Mouse (Mus musculus) neural tube, embryonic 13.5 days (tissue): Measurements from ENCODE around the gene Dusp13. TPM values are rescaled to one million over a fixed set of nuclear protein-coding genes. Genes with fewer than 3 reads are reported as not detected.

Source experiments
- ATAC-seq: fragments of 200-750 bp; cut with Nextera tagmentation; 2 replicates; pipeline ENCODE4 v1.8.0; 2017; ENCODE audit warnings: low read depth, mild to moderate bottlenecking, moderate TSS enrichment, moderate library complexity
- H3K27ac ChIP-seq: fragments of 300-500 bp; sonication (generic); replicated peaks from 2 replicates; pipeline ENCODE4 v1.5.1; 2015; ENCODE audit warnings: moderate library complexity, mild to moderate bottlenecking, inconsistent platforms
- H3K27me3 ChIP-seq: fragments of 300-500 bp; sonication (generic); 2 replicates; pipeline ENCODE4 v1.6.1; 2015; ENCODE audit warnings: mild to moderate bottlenecking, inconsistent platforms
- H3K36me3 ChIP-seq: fragments of 300-500 bp; sonication (generic); 2 replicates; pipeline ENCODE4 v1.6.1; 2015; ENCODE audit warnings: mild to moderate bottlenecking, inconsistent platforms
- H3K4me1 ChIP-seq: fragments of 300-500 bp; sonication (generic); replicated peaks from 2 replicates; pipeline ENCODE4 v1.6.1; 2015; ENCODE audit warnings: inconsistent platforms
- H3K4me2 ChIP-seq: fragments of 300-500 bp; sonication (generic); 2 replicates; pipeline ENCODE4 v1.6.1; 2015; ENCODE audit warnings: inconsistent platforms, mild to moderate bottlenecking, moderate library complexity
- H3K4me3 ChIP-seq: fragments of 300-500 bp; sonication (generic); 2 replicates; pipeline ENCODE4 v1.5.1; 2015; ENCODE audit warnings: mild to moderate bottlenecking, inconsistent platforms
- H3K9ac ChIP-seq: fragments of 300-500 bp; sonication (generic); 2 replicates; pipeline ENCODE4 v1.6.1; 2015; ENCODE audit warnings: moderate library complexity, mild to moderate bottlenecking, inconsistent platforms
- H3K9me3 ChIP-seq: fragments of 300-500 bp; sonication (generic); 2 replicates; pipeline ENCODE4 v1.6.1; 2016; ENCODE audit warnings: inconsistent platforms
- WGBS: fragments of 180-500 bp; shearing (Covaris S2); methylation state at CpG from one replicate; pipeline ENCODE4 v1.1.7; 2015; 5-methylcytosine and 5-hydroxymethylcytosine counted together
- polyA plus RNA-seq: library from polyadenylated mRNA; unstranded; fragments of >200 nt; fragmentation: Nextera tagmentation; extraction: Ambion mirVana; gene quantifications from 2 replicates; pipeline ENCODE4 v1.2.1, GENCODE M21; 2015

The Dusp13 gene
- polyA plus RNA-seq, 1 experiment from 2014 or later: not detected

DNA sequence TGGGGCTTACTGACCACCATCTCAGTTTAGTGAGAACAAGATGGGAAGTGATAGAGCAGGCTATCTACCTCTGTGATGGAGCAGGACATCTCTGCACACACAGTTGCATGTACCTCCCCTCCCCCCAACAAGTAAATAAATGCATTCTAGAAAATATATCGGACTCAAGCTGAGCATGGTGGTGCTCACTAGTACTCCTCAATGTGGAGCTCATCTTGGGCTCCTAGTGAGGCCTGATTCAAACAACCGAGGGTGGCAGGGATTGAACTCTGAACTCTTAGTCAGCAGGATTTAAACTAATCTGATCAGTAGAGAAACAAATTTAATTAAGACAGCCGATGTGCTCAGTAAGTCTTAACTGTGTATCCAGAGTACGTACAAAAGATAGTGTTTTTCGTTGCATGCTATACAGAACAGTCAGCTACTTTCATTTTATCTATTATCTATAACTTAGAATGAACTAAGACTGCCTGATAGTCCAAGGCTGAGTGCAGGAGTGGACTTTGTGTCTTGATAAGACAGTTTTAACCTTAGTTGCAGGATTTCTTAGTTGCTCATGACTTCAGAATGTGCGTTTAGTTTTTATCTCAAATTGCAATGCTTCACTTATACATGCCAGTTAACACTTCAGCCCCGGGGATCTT, 14.9 kb upstream of the Dusp13 start:
- Histone ChIP-seq H3K36me3 (no peaks in the 10 kb centered on the region), H3K9ac (no peak overlapping the region), H3K27ac (no peak overlapping the region), H3K27me3 (no peaks in the 10 kb centered on the region), H3K4me1 (peaks cover 28% of the 10 kb centered on the region), H3K4me2 (no peak overlapping the region), H3K9me3 (no peaks in the 10 kb centered on the region), H3K4me3 (no peak overlapping the region)
- WGBS: 86% methylated on average over 7 of the region's 7 CpGs
- ATAC-seq: no peak

DNA sequence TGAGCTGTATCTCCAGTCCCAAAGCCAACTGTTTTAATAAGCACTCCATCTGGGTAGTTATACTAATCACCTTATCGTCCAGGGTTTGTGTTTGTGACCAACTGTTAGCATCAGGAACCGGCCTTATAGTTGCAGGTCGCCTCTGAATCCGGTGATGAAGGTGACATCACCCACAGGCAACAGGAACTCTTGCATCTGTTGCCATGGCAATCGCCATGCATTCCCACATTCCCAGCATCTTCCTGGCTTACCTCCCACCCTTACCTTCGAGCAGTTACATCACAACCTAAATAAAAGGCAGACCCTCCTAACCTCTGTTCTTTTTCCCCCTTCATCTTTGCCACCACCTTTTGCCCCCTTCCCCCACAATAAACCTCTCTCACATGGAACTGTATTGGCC, 13.7 kb upstream of the Dusp13 start:
- WGBS: 84% methylated on average over 6 of the region's 6 CpGs
- H3K4me3 ChIP-seq: no peak overlapping the region
- peaks cover 28% of the 10 kb centered on the region for H3K4me1 ChIP-seq
- no peaks in the 10 kb centered on the region for H3K27me3 ChIP-seq
- H3K27ac ChIP-seq: no peak overlapping the region
- H3K9ac ChIP-seq: no peak overlapping the region
- no peak for ATAC-seq
- H3K9me3 ChIP-seq: no peaks in the 10 kb centered on the region
- H3K36me3 ChIP-seq: no peaks in the 10 kb centered on the region
- H3K4me2 ChIP-seq: no peak overlapping the region

DNA sequence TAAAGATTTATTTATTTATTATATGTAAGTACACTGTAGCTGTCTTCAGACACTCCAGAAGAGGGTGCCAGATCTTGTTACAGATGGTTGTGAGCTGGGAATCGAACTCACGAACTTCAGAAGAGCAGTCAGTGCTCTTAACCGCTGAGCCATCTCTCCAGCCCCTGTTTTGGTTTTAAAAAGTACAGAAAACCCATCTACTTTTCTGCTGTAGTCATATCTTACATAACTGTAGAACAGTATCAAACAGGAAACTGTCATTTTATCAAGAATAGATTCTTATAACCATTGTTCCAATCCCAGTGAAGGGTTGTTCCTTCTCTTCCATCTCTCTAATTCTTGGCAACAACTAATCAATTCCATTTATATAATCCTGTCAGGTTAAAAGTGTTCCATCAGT, 12.8 kb upstream of the Dusp13 start:
- H3K4me1 ChIP-seq: peaks cover 22% of the 10 kb centered on the region
- ATAC-seq: no peak
- H3K4me2 ChIP-seq: no peak overlapping the region
- no peaks in the 10 kb centered on the region for H3K27me3 ChIP-seq
- no peak overlapping the region for H3K4me3 ChIP-seq
- H3K9me3 ChIP-seq: no peaks in the 10 kb centered on the region
- WGBS: 93% methylated on average over 3 of the region's 3 CpGs
- no peak overlapping the region for H3K27ac ChIP-seq
- no peak overlapping the region for H3K9ac ChIP-seq
- H3K36me3 ChIP-seq: no peaks in the 10 kb centered on the region

DNA sequence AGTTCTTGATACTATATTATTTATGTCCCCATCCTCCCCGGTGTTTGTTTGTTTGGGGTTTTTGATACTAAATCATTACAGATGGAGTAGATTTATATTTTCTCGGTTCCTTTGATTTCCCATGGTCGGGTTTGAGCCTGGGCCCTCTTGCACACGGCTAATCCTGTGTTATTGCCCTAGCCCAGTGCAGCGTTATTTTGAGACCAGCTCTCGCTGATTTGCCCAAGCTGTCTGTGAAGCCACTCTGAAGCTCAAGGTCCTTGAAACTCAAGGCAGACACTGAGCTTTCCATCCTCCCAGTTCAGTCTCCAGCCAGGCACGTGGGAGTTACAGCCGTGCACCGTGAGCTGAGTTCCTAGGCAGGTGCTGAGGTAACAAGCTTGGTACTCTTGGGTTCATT, 10.6 kb upstream of the Dusp13 start:
- H3K9ac ChIP-seq: no peak overlapping the region
- no peaks in the 10 kb centered on the region for H3K36me3 ChIP-seq
- H3K4me2 ChIP-seq: no peak overlapping the region
- ATAC-seq: no peak
- 90% methylated on average over 9 of the region's 9 CpGs for WGBS
- H3K9me3 ChIP-seq: no peaks in the 10 kb centered on the region
- no peak overlapping the region for H3K4me3 ChIP-seq
- 0 out of 2 replicates have a peak, but pooled peaks cover 10% of the 10 kb centered on the region for H3K4me1 ChIP-seq
- H3K27ac ChIP-seq: no peak overlapping the region
- H3K27me3 ChIP-seq: no peaks in the 10 kb centered on the region

DNA sequence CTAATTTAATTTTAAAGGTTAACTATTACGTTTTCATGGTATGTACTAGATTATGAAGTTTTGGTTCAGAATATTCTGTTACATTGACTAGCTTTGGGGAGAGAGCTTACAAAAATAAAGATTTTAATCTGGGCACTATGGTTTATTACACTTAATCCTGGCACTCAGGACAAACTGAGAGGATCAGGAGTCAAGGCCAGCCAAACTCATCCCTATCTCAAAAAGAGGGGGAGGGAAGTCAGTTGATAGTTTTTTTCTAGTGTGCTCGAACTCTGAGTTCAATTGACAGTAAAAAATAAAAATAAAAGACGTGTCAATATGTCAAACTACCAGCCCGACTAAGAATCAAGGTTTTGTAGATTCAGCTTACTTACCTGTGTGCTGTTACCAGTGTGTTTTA, 2.4 kb upstream of the Dusp13 start:
- no peaks in the 10 kb centered on the region for H3K27me3 ChIP-seq
- H3K27ac ChIP-seq: no peak overlapping the region
- no peaks in the 10 kb centered on the region for H3K36me3 ChIP-seq
- no peak overlapping the region for H3K9ac ChIP-seq
- no peak for ATAC-seq
- H3K4me1 ChIP-seq: peaks cover 22% of the 10 kb centered on the region
- no peak overlapping the region for H3K4me3 ChIP-seq
- no peak overlapping the region for H3K4me2 ChIP-seq
- 85% methylated on average over 4 of the region's 4 CpGs for WGBS
- H3K9me3 ChIP-seq: no peaks in the 10 kb centered on the region

DNA sequence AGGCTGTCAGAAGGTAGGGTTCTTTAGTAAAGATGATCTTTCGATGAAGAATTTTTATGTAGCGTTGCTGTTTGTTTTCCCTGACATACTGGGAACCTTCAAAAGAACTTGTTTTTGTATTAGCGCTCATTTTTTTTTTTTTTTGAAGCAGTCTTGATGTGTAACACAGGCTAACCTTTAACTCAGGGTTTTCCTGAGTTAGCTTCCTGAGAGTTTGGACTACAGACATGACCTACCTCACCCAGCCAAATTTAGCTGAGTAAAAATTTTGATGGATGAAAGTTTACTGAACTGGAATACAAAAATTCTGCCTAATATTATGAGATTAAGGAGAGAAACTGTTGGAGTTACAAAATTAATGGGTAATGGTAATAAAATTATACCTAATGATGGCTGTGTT, 1.4 kb upstream of the Dusp13 start:
- no peak overlapping the region for H3K4me3 ChIP-seq
- no peak overlapping the region for H3K27ac ChIP-seq
- peak overlapping the region; percentile 92; the same call in 1 of the 2 replicates for H3K9ac ChIP-seq
- ATAC-seq: no peak
- H3K27me3 ChIP-seq: no peaks in the 10 kb centered on the region
- WGBS: 94% methylated on average over 3 of the region's 3 CpGs
- no peaks in the 10 kb centered on the region for H3K36me3 ChIP-seq
- H3K4me2 ChIP-seq: peak overlapping the region; percentile 64; the same call in 1 of the 2 replicates
- no peaks in the 10 kb centered on the region for H3K9me3 ChIP-seq
- peaks cover 22% of the 10 kb centered on the region for H3K4me1 ChIP-seq

DNA sequence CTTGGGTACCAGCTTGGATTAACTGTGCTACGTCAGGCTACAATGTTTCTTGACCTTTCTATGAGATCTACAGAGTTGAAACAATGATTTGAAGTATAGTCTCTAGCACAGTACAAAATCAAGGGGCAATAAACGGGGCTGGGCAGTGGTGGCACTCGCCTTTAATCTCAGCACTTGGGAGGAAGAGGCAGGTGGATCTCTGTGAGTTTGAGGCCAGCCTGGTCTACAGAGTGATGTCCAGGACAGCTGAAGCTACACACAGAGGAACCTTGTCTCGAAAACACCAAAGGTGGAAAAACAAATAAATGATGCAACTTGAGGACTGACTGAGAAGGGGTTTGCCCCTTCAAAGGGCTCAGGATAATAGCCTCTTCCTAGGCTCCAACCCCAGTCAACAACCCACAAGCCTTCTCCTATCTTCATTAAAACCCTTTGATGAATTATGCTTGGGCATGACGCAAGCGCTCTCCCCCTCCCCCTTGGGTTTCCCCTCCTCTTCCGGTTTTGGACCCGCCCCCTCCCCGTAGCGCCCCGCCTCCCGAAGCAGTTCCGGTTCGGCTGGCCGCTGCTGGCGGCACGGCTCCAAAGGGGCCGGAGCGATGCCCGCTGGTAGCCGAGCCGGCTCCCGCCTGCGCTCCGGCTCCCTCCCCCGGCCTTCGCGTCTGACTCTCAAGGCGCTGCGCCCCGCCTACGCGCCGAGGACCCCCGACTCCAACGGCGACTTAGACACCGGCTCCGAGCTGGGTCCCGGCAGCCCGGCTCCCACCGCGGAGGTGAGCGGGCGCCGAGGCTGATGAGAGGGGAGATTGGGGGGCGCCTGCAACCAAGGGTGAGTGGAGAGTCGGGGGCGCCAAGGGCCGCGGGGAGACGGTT, 737 bp downstream of the Dusp13 start, which contains the start of gene Samd8:
Gene Samd8 (plus strand): TSS at position 524 of the 873 bp plus-strand sequence.
- ATAC-seq: peak; percentile 90
- Histone ChIP-seq H3K36me3 (no peaks in the 10 kb centered on the region), H3K4me3 (peak within 1 kb of the TSS; percentile 78), H3K27me3 (no peaks in the 10 kb centered on the region), H3K4me1 (peaks cover 22% of the 10 kb centered on the region), H3K9me3 (no peaks in the 10 kb centered on the region), H3K9ac (peak within 1 kb of the TSS; percentile 92), H3K27ac (peak within 1 kb of the TSS; percentile 87), H3K4me2 (peak within 1 kb of the TSS; percentile 64)
- 7% methylated on average over 52 of the region's 52 CpGs for WGBS

DNA sequence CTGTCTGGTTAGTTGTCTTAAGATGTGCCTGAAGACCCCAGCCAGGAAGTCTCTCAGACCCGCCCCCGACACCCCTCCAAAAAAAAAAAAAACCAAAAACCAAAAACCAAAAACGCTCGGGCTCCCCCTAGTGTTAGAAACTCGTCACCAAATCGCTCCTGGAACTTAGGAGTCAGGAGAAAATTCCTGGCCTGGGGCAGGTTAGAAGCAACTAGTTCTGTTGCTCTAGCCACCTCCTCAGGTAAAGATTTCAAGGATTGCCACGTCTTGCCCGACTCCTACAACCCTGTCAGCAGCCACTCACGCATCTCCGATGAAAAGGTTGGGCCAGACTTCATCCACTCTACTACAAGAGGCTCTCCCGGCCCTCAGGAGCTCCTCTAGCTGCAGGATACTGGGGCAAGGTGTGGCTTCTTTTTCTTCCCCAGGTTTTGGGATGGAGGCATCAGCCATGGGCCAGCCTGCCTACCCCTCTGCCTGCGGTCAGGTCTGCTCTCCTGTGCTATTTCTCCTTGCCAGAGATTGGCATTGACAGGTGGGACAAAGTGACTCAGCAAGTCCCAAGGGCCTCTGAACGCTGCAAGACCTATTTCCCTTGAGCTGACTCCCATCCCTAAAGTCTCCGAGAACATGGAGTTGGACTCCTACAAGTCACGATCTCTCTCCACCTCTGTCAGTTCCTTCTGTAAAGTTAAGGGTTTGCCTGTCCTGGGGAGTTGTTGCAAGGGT, 2.7 kb downstream of the Dusp13 start:
- Histone ChIP-seq H3K9ac (no peak overlapping the region), H3K27ac (no peak overlapping the region), H3K36me3 (no peaks in the 10 kb centered on the region), H3K4me2 (no peak overlapping the region), H3K27me3 (no peaks in the 10 kb centered on the region), H3K9me3 (no peaks in the 10 kb centered on the region), H3K4me3 (no peak overlapping the region), H3K4me1 (peaks cover 19% of the 10 kb centered on the region)
- 44% methylated on average over 15 of the region's 15 CpGs for WGBS
- no peak for ATAC-seq

DNA sequence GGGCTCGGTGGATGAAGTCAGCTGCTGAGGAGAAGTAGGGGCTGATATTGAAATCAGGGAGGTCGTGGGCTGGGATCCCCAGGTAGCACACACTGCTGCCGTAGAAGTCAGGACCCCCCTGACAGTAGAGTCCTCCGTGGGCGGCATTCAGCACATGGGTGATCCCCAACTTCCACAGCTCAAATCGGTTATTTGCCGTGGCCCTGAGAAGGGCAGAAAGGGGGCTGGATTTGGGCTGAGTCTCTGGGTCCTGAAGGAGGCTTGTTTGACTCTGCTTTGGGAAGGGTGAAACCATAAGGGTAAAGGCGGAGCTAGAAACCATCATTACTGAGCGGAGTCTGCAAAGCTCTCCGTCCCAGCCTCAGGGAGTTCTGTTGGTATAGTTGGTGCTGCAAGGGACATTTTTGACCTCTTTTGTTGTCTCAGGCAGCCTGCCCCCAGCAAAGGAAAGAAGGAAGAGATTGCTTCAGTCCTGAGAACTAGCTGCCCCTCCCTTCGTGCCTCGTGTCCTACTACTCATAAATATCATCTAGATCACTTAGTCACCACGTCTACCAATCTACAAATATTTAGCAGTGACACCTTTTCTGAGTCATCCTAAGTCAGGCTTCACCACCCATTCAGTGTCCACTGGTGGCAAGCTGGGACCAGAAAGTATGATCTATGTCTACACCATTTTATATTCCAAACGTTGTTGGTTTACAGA, 3.4 kb downstream of the Dusp13 start:
- Histone ChIP-seq H3K27ac (no peak overlapping the region), H3K9ac (no peak overlapping the region), H3K27me3 (no peaks in the 10 kb centered on the region; the same call in 1 of the 2 replicates), H3K9me3 (no peaks in the 10 kb centered on the region), H3K4me3 (no peak overlapping the region), H3K4me2 (no peak overlapping the region), H3K4me1 (peaks cover 15% of the 10 kb centered on the region), H3K36me3 (no peaks in the 10 kb centered on the region)
- 76% methylated on average over 14 of the region's 14 CpGs for WGBS
- ATAC-seq: no peak

DNA sequence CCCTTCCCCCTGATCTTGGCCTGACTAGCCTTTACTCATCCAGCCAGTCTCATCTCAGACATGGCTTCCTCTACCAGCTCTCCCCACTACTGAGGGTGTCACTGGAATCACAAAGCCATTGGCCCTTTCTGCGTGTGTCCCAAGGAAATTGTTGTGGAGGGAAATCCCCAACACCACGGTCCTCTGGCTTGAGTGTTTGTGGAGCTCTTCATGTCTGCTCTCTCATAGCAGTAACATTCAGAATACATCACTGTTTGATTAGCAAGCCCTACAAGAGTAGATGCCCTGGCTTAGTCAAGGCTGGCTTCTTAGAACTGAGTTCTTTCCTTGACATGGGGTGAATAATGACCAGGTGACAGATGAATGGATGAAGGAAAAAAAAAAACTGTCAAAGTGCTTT, 4.1 kb downstream of the Dusp13 start:
- H3K4me1 ChIP-seq: peaks cover 7% of the 10 kb centered on the region
- H3K36me3 ChIP-seq: no peaks in the 10 kb centered on the region
- no peak overlapping the region for H3K27ac ChIP-seq
- no peaks in the 10 kb centered on the region for H3K9me3 ChIP-seq
- WGBS: 80% methylated on average over 2 of the region's 2 CpGs
- no peaks in the 10 kb centered on the region; the same call in 1 of the 2 replicates for H3K27me3 ChIP-seq
- ATAC-seq: no peak
- no peak overlapping the region for H3K9ac ChIP-seq
- no peak overlapping the region for H3K4me2 ChIP-seq
- H3K4me3 ChIP-seq: no peak overlapping the region

DNA sequence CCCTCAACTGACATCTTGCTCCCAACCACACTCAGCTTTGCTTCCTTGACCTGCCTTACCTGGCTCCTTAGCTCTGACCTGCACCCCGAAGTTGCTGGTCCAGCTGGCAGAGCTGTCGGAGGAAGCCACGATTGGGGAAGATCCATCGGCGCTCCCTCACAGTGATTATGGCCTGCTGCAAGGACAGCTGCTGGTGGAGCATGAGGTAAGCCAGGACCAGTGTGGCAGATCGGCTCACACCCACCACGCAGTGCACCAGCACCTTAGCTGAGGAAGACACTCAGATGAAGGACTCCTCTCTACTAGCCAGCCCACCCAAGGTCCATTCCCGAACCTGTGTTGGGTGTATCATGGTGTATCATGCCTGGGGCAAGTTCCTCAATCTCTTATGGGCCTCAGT, 4.7 kb downstream of the Dusp13 start:
- H3K9ac ChIP-seq: no peak overlapping the region
- no peaks in the 10 kb centered on the region for H3K9me3 ChIP-seq
- ATAC-seq: no peak
- no peak overlapping the region for H3K4me2 ChIP-seq
- no peaks in the 10 kb centered on the region for H3K36me3 ChIP-seq
- WGBS: 89% methylated on average over 8 of the region's 8 CpGs
- no peaks in the 10 kb centered on the region; the same call in 1 of the 2 replicates for H3K27me3 ChIP-seq
- 0 out of 2 replicates have a peak, but pooled peaks cover 1% of the 10 kb centered on the region for H3K4me1 ChIP-seq
- H3K4me3 ChIP-seq: no peak overlapping the region
- H3K27ac ChIP-seq: no peak overlapping the region
